ENCODE assay signal across 9 mouse cellular contexts in the genomic region with DNA sequence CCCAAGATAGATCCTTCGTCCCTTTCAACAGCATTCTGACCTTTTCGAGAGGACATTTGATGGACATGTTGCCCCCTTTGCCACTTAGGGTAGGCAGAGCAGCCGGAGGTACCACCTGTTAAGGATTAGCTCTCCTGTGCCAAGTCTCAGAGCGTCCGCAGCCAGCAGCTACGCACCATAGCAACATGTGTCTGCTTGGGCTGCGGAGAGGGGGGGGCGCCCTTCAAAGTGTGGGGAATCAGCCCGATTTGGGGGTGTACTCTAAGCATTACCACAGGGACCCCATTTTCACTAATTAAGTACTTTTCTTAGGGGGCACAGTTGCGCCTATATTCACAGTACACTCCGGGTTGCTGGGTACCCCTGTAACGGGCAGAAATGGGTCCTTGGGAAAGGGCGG.
DNase-seq lines count a peak whose midpoint lies in the region; ATAC-seq lines count a peak whose summit lies in the region.
"Had no signal": no experiment of that assay in that cellular context is flagged by ENCODE, and none has a peak within 500 bp of the region (broad histone marks: within the 10 kb centered on the region; RNA-seq: fewer than 3 reads in every experiment).

No protein-coding gene starts in this region.

- peaks cover 7% of the 10 kb centered on the region for H3K4me1 ChIP-seq in heart, embryonic 12.5 days (replicated peaks)
- H3K4me1 ChIP-seq in forebrain, embryonic 12.5 days, result peaks cover 9% of the 10 kb centered on the region; the same call in 1 of the 2 replicates
- peaks cover 8% of the 10 kb centered on the region; the same call in 1 of the 2 replicates for H3K4me1 ChIP-seq in liver, embryonic 13.5 days (replicated peaks)

- H3K9me3 ChIP-seq in heart, embryonic 12.5 days (replicated peaks), result peaks cover 47% of the 10 kb centered on the region
- peaks cover 65% of the 10 kb centered on the region for H3K9me3 ChIP-seq in forebrain, embryonic 12.5 days
- H3K9me3 ChIP-seq in liver, embryonic 13.5 days (replicated peaks), result peaks cover 21% of the 10 kb centered on the region

- peak overlapping the region; percentile 62 for H3K4me3 ChIP-seq in heart, embryonic 12.5 days
- peak overlapping the region; percentile 51 for H3K4me3 ChIP-seq in forebrain, embryonic 12.5 days (replicated peaks)
- peak overlapping the region; percentile 46 for H3K4me3 ChIP-seq in liver, embryonic 13.5 days (replicated peaks)

- H3K9ac ChIP-seq in heart, embryonic 12.5 days, result no peak overlapping the region
- no peak overlapping the region for H3K9ac ChIP-seq in forebrain, embryonic 12.5 days
- H3K9ac ChIP-seq in liver, embryonic 13.5 days, result no peak overlapping the region

- no peak overlapping the region for H3K27ac ChIP-seq in heart, embryonic 12.5 days (ENCODE audit: poor library complexity, severe bottlenecking)
- H3K27ac ChIP-seq in forebrain, embryonic 12.5 days, result no peak overlapping the region
- H3K27ac ChIP-seq in liver, embryonic 13.5 days, result peak overlapping the region; percentile 34; the same call in 1 of the 2 replicates

- peaks cover 8% of the 10 kb centered on the region for H3K36me3 ChIP-seq in heart, embryonic 12.5 days
- no peaks in the 10 kb centered on the region; the same call in 1 of the 2 replicates for H3K36me3 ChIP-seq in forebrain, embryonic 12.5 days (replicated peaks)
- H3K36me3 ChIP-seq in liver, embryonic 13.5 days, result peaks cover 4% of the 10 kb centered on the region; the same call in 1 of the 2 replicates

- intact Hi-C loops in heart, postnatal 25 days (cut with DNase I), result no loop called here

- WGBS in heart, embryonic 12.5 days, result 50% methylated on average over 13 of the region's 13 CpGs
- 56% methylated on average over 13 of the region's 13 CpGs for WGBS in forebrain, embryonic 12.5 days
- 64% methylated on average over 13 of the region's 13 CpGs for WGBS in liver, embryonic 13.5 days (ENCODE audit: insufficient replicate concordance)

- H3K4me2 ChIP-seq in heart, embryonic 12.5 days, result peak overlapping the region; percentile 66
- H3K4me2 ChIP-seq in forebrain, embryonic 12.5 days, result peak overlapping the region; percentile 54
- peak overlapping the region; percentile 33 for H3K4me2 ChIP-seq in liver, embryonic 13.5 days

- no peak for ATAC-seq in heart, embryonic 12.5 days (ENCODE audit: insufficient number of reproducible peaks, low FRiP score)
- 0 out of 2 replicates have a peak, but pooled peaks have one; percentile 20 for ATAC-seq in forebrain, embryonic 12.5 days (ENCODE audit: low FRiP score)
- no peak for ATAC-seq in liver, embryonic 13.5 days (ENCODE audit: low read depth)

- DNase-seq in heart, postnatal 25 days (ENCODE audit: low spot score), result no peak
- peak; percentile 49 for DNase-seq in brain, adult 2 months (ENCODE audit: low read depth, low spot score)
- no peak for DNase-seq in liver, embryonic 13.5 days
- DNase-seq in ovary, postnatal 14 days (ENCODE audit: low spot score), result no peak
- DNase-seq in urinary bladder, postnatal 4 days (ENCODE audit: low spot score in 2 of 2), result no peak
- DNase-seq in thymus, adult 18-20 months, result no peak

- H3K27me3 ChIP-seq in heart, embryonic 12.5 days (replicated peaks), result no peaks in the 10 kb centered on the region
- H3K27me3 ChIP-seq in forebrain, embryonic 12.5 days, result peaks cover 6% of the 10 kb centered on the region; the same call in 1 of the 2 replicates
- H3K27me3 ChIP-seq in liver, embryonic 13.5 days, result peaks cover 30% of the 10 kb centered on the region
- H3K27me3 ChIP-seq: CH12.LX had no signal
